Mouse (Mus musculus): ENCODE results near the gene Ptprz1.
"Not testable (repeated sequence)": the region's sequence is repeated elsewhere in the genome, so short reads cannot be mapped to it uniquely, and the experiment has no call there.

Ptprz1 gene

GRCm38 (mm10) chr6:23003152-23003551 is 127.8 kb downstream of the Ptprz1 start:
- no peak for DNase-seq (ENCODE audit: low spot score in 2 of 2)

- no peak for DNase-seq (ENCODE audit: low spot score in 2 of 2)
These were observed 139.8 kb downstream of the Ptprz1 start for GRCm38 (mm10) chr6:23014988-23015613.

- DNase-seq (ENCODE audit: low spot score in 2 of 2): no peak
These were observed 152.9 kb downstream of the Ptprz1 start for GRCm38 (mm10) chr6:23028251-23028650.

- DNase-seq (ENCODE audit: low spot score in 2 of 2): no peak
These were observed 173.5 kb downstream of the Ptprz1 start for GRCm38 (mm10) chr6:23048836-23049235.

- no peak for DNase-seq (ENCODE audit: low spot score in 2 of 2)
These were observed 180.4 kb downstream of the Ptprz1 start for GRCm38 (mm10) chr6:23055734-23056133.

- DNase-seq (ENCODE audit: low spot score in 2 of 2): no peak
These were observed 200.8 kb downstream of the Ptprz1 start for GRCm38 (mm10) chr6:23076060-23076459.

- DNase-seq (ENCODE audit: low spot score in 2 of 2): no peak
These were observed 203.0 kb downstream of the Ptprz1 start for GRCm38 (mm10) chr6:23078273-23078672.

GRCm38 (mm10) chr6:23079991-23080680 is 204.8 kb downstream of the Ptprz1 start:
- no peak for DNase-seq (ENCODE audit: low spot score in 2 of 2)

GRCm38 (mm10) chr6:23084587-23085421 is 209.5 kb downstream of the Ptprz1 start:
- DNase-seq (ENCODE audit: low spot score in 2 of 2): no peak

GRCm38 (mm10) chr6:23089292-23089691 is 214.0 kb downstream of the Ptprz1 start:
- DNase-seq (ENCODE audit: low spot score in 2 of 2): not testable (repeated sequence)

GRCm38 (mm10) chr6:23090346-23091055 is 215.2 kb downstream of the Ptprz1 start:
- not testable (repeated sequence) for DNase-seq (ENCODE audit: low spot score in 2 of 2)
